ENCODE assay signal across 25 mouse cellular contexts in genomic region chr7:135650061-135650460, GRCm38 (mm10).
A peak's percentile ranks its signal among the peaks of the same experiment; 100 is the strongest.
DNase-seq lines count a peak whose midpoint lies in the region; ATAC-seq and TF ChIP-seq lines count a peak whose summit lies in the region.
"Had no signal": no experiment of that assay in that cellular context is flagged by ENCODE, and none has a peak within 500 bp of the region (broad histone marks: within the 10 kb centered on the region; RNA-seq: fewer than 3 reads in every experiment).

No protein-coding gene starts in this region.

- H3K4me2 ChIP-seq in midbrain, embryonic 11.5 days = no peak overlapping the region
- H3K4me2 ChIP-seq: embryonic facial prominence, embryonic 15.5 days; heart, embryonic 13.5 days; midbrain, embryonic 13.5 days; neural tube, embryonic 15.5 days had no signal

- DNase-seq in kidney, postnatal 14 days = peak; percentile 10
- DNase-seq in kidney, adult 11 months = no peak
- peak; percentile 70 for DNase-seq in 416B (ENCODE audit: low read depth)
- no peak for DNase-seq in left cerebral cortex, adult 9 months (ENCODE audit: low spot score in 2 of 2)
- no peak for DNase-seq in midbrain, embryonic 11.5 days (ENCODE audit: low spot score, missing footprints)
- no peak for DNase-seq in urinary bladder, postnatal 10 days (ENCODE audit: low spot score)
- DNase-seq: adrenal gland, adult 8-10 months; cerebellum, adult 18-20 months; cerebellum, postnatal 25 days; kidney, adult 18-20 months; kidney, postnatal 4 days; lung, postnatal 10 days; right cerebral cortex, postnatal 25 days; thymus, postnatal 14 days had no signal

- TF ChIP-seq POLR2A in bone marrow macrophage, adult 2 months (IDR thresholded peaks at IDR 0.05; ENCODE audit: borderline replicate concordance, low read depth, low read length) = no peak

- peak overlapping the region; percentile 16 for H3K4me3 ChIP-seq in bone marrow macrophage, adult 2 months (ENCODE audit: insufficient read depth, low read length)
- H3K4me3 ChIP-seq in midbrain, embryonic 11.5 days (ENCODE audit: low read depth, low read length) = no peak overlapping the region
- H3K4me3 ChIP-seq: embryonic facial prominence, embryonic 15.5 days; forebrain, embryonic 10.5 days; heart, embryonic 13.5 days; hindbrain, embryonic 10.5 days; midbrain, embryonic 13.5 days; myocyte; neural tube, embryonic 15.5 days had no signal

- no peaks in the 10 kb centered on the region for H3K27me3 ChIP-seq in midbrain, embryonic 11.5 days (ENCODE audit: control insufficient read depth, insufficient read depth, low read length)
- H3K27me3 ChIP-seq: embryonic facial prominence, embryonic 15.5 days; midbrain, embryonic 13.5 days; neural tube, embryonic 15.5 days had no signal

- no peaks in the 10 kb centered on the region for H3K9me3 ChIP-seq in midbrain, embryonic 11.5 days (ENCODE audit: control insufficient read depth, low read length)
- H3K9me3 ChIP-seq: heart, embryonic 13.5 days; midbrain, embryonic 13.5 days; neural tube, embryonic 15.5 days had no signal

- WGBS in midbrain, embryonic 11.5 days = 90% methylated on average over 5 of the region's 5 CpGs

- no peak overlapping the region for H3K9ac ChIP-seq in midbrain, embryonic 11.5 days (ENCODE audit: low read length)
- H3K9ac ChIP-seq: embryonic facial prominence, embryonic 15.5 days; heart, embryonic 13.5 days; liver, embryonic 14.5 days; midbrain, embryonic 13.5 days; neural tube, embryonic 15.5 days had no signal

- H3K27ac ChIP-seq in bone marrow macrophage, adult 2 months (ENCODE audit: insufficient read depth, low read depth, low read length) = peak overlapping the region; percentile 72
- H3K27ac ChIP-seq in midbrain, embryonic 11.5 days (ENCODE audit: low read depth, low read length) = no peak overlapping the region
- H3K27ac ChIP-seq: embryonic facial prominence, embryonic 15.5 days; forebrain, embryonic 10.5 days; heart, embryonic 13.5 days; hindbrain, embryonic 10.5 days; hindbrain, postnatal 0 days; liver, embryonic 14.5 days; midbrain, embryonic 13.5 days; neural tube, embryonic 15.5 days had no signal

- TF ChIP-seq CTCF in bone marrow macrophage, adult 2 months (IDR thresholded peaks at IDR 0.05; ENCODE audit: low read depth, low read length) = no peak

- H3K4me1 ChIP-seq in bone marrow macrophage, adult 2 months (ENCODE audit: control insufficient read depth, insufficient read depth, low read length) = peaks cover 58% of the 10 kb centered on the region
- H3K4me1 ChIP-seq in midbrain, embryonic 11.5 days (ENCODE audit: control insufficient read depth, insufficient read depth, low read length) = no peaks in the 10 kb centered on the region
- H3K4me1 ChIP-seq: forebrain, embryonic 10.5 days; hindbrain, embryonic 10.5 days; midbrain, embryonic 13.5 days; neural tube, embryonic 15.5 days had no signal

- H3K36me3 ChIP-seq in midbrain, embryonic 11.5 days (ENCODE audit: control insufficient read depth, insufficient read depth, low read length) = no peaks in the 10 kb centered on the region
- H3K36me3 ChIP-seq: embryonic facial prominence, embryonic 15.5 days; forebrain, embryonic 10.5 days; heart, embryonic 13.5 days; hindbrain, embryonic 10.5 days; midbrain, embryonic 13.5 days; neural tube, embryonic 15.5 days had no signal

- ATAC-seq in megakaryocyte progenitor cell, adult 5-6 weeks (replicated peaks; ENCODE audit: poor library complexity) = peak; percentile 49
- ATAC-seq in midbrain, embryonic 11.5 days (ENCODE audit: low FRiP score) = no peak
- ATAC-seq: hindbrain, postnatal 0 days; midbrain, embryonic 13.5 days had no signal

Comparison
In these comparisons a context has a peak if more than half of its experiments do, and no peak if none do; other contexts are left out.
1. DNase-seq: peak in kidney, postnatal 14 days (single experiment) and 416B (single experiment); none in kidney, adult 11 months (single experiment), left cerebral cortex, adult 9 months (0 of 2), midbrain, embryonic 11.5 days (single experiment) and urinary bladder, postnatal 10 days (single experiment).